Mouse (Mus musculus) heart, postnatal 36 days (tissue): ENCODE data around the gene Rassf4. TPM values are rescaled to one million over a fixed set of nuclear protein-coding genes. Genes with fewer than 3 reads are reported as not detected.
A peak's percentile ranks its signal among the peaks of the same experiment; 100 is the strongest.
"Not testable (repeated sequence)": the region's sequence is repeated elsewhere in the genome, so short reads cannot be mapped to it uniquely, and the experiment has no call there.

Experiments used
- DNase-seq, 2 experiments: peaks; one replicate each; pipeline ENCODE4 v3.0.0; 2021 to 2022
- intact Hi-C: fragments of 180-260 bp; cut with DNase I; formaldehyde crosslinking; loops from one replicate; pipeline ENCODE4 v1.15.1; 2025
- total RNA-seq, 2 experiments: library from RNA; stranded (reverse); gene quantifications; 2 replicates each; pipeline ENCODE4 v1.2.3; 2021

Gene Rassf4
- total RNA-seq, 2 experiments from 2014 or later, result 6.5 to 8.0 TPM

GRCm38 (mm10) chr6:116642942-116643341 lies 30.8 kb downstream of the Rassf4 start:
- no peak for DNase-seq
- intact Hi-C loops, result loop anchor here (10.0 kb wide), 1 partner anchor 1408 kb away; no protein-coding TSS in a partner anchor

GRCm38 (mm10) chr6:116639663-116640062 lies 34.1 kb downstream of the Rassf4 start:
- intact Hi-C loops, result loop anchor here (10.0 kb wide), 1 partner anchor 1405 kb away; no protein-coding TSS in a partner anchor

GRCm38 (mm10) chr6:116638871-116639270 lies 34.9 kb downstream of the Rassf4 start:
- intact Hi-C loops, result no loop called here
- DNase-seq, result no peak

More at GRCm38 (mm10) chr6:116639663-116640062, 34.1 kb downstream of the Rassf4 start:
- DNase-seq, result no peak

GRCm38 (mm10) chr6:116637496-116637895 lies 36.3 kb downstream of the Rassf4 start:
- DNase-seq, result no peak
- intact Hi-C loops, result no loop called here

GRCm38 (mm10) chr6:116636581-116637235 lies 37.0 kb downstream of the Rassf4 start:
- intact Hi-C loops, result no loop called here
- DNase-seq, result no peak

- intact Hi-C loops, result no loop called here
These were observed 38.2 kb downstream of the Rassf4 start for GRCm38 (mm10) chr6:116635251-116636180.

GRCm38 (mm10) chr6:116633741-116634695 lies 39.7 kb downstream of the Rassf4 start:
- DNase-seq, result no peak
- intact Hi-C loops, result loop anchor here (1.0 to 5.0 kb wide), 2 partner anchors 18 to 63 kb away; no protein-coding TSS in a partner anchor

More at GRCm38 (mm10) chr6:116635251-116636180, 38.2 kb downstream of the Rassf4 start:
- DNase-seq, result peak; percentile 81 to 83

- intact Hi-C loops, result loop anchor here (5.0 kb wide), 1 partner anchor 65 kb away; no protein-coding TSS in a partner anchor
- DNase-seq, result peak; percentile 85 to 89
These were observed 41.6 kb downstream of the Rassf4 start for GRCm38 (mm10) chr6:116632129-116632528.

- intact Hi-C loops, result loop anchor here (5.0 to 10.0 kb wide), 2 partner anchors 68 to 1505 kb away; partner anchors contain the start of gene Csgalnact2
- DNase-seq, result peak in 1 of 2 experiments; percentile 22
These were observed 44.0 kb downstream of the Rassf4 start for GRCm38 (mm10) chr6:116629766-116630165.

- intact Hi-C loops, result loop anchor here (10.0 kb wide), 1 partner anchor 1506 kb away; the partner anchor contains the start of gene Csgalnact2
- DNase-seq, result peak; percentile 68 to 76
These were observed 45.1 kb downstream of the Rassf4 start, which contains the start of gene Zfp422 for GRCm38 (mm10) chr6:116628539-116629171. Zfp422 (minus strand) TSS chr6:116628999.

GRCm38 (mm10) chr6:116628095-116628494 lies 45.7 kb downstream of the Rassf4 start:
- intact Hi-C loops, result loop anchor here (10.0 kb wide), 1 partner anchor 1507 kb away; the partner anchor contains the start of gene Csgalnact2
- no peak for DNase-seq

- intact Hi-C loops, result loop anchor here (10.0 kb wide), 1 partner anchor 1508 kb away; the partner anchor contains the start of gene Csgalnact2
- not testable (repeated sequence) for DNase-seq
These were observed 47.3 kb downstream of the Rassf4 start for GRCm38 (mm10) chr6:116626417-116626816.

- no peak for DNase-seq
These were observed 52.3 kb downstream of the Rassf4 start for GRCm38 (mm10) chr6:116621318-116622023.

GRCm38 (mm10) chr6:116618073-116618472 lies 55.7 kb downstream of the Rassf4 start:
- intact Hi-C loops, result loop anchor here (1.0 to 5.0 kb wide), 2 partner anchors 34 to 79 kb away; partner anchors contain the start of gene Depp1
- DNase-seq, result no peak

More at GRCm38 (mm10) chr6:116621318-116622023, 52.3 kb downstream of the Rassf4 start:
- intact Hi-C loops, result loop anchor here (5.0 to 10.0 kb wide), 2 partner anchors 41 to 1513 kb away; partner anchors contain the start of gene Csgalnact2

- peak in 1 of 2 experiments; percentile 51 for DNase-seq
- intact Hi-C loops, result loop anchor here (5.0 kb wide), 1 partner anchor 37 kb away; the partner anchor contains the start of gene Depp1
These were observed 58.0 kb downstream of the Rassf4 start for GRCm38 (mm10) chr6:116615719-116616118.

GRCm38 (mm10) chr6:116607230-116607629 lies 66.5 kb downstream of the Rassf4 start:
- intact Hi-C loops, result no loop called here
- DNase-seq, result no peak

GRCm38 (mm10) chr6:116600969-116601368 lies 72.8 kb downstream of the Rassf4 start:
- DNase-seq, intact Hi-C loops: not testable (repeated sequence)

GRCm38 (mm10) chr6:116584095-116584494 lies 89.7 kb downstream of the Rassf4 start, which contains the start of gene Olfr215:
Olfr215 (minus strand) TSS chr6:116584195.
- intact Hi-C loops, result no loop called here
- no peak for DNase-seq
